Mouse (Mus musculus) small intestine, adult 2 months (tissue): ENCODE data around the gene Espnl.

Source experiments
- CTCF ChIP-seq: fragments of 200-500 bp; IDR thresholded peaks from 2 replicates; pipeline ENCODE4 v1.5.1; 2012; ENCODE audit warnings: low read depth, mild to moderate bottlenecking, control low read depth, inconsistent platforms, low read length, moderate library complexity, mixed read lengths; ENCODE audit not compliant: insufficient replicate concordance, insufficient read length; ENCODE audit errors: extremely low read depth
- POLR2A ChIP-seq: fragments of 200-500 bp; IDR thresholded peaks from 2 replicates; pipeline ENCODE4 v1.6.1; 2012; ENCODE audit warnings: low read depth, mild to moderate bottlenecking, control low read depth, inconsistent platforms, low read length, moderate library complexity

- TF ChIP-seq CTCF, result no peak
- TF ChIP-seq POLR2A, result no peak
These were observed 30.4 kb downstream of the Espnl start for GRCm38 (mm10) chr1:91352277-91352676.
